Mouse (Mus musculus): ENCODE results near the gene Fuca1. TPM values are rescaled to one million over a fixed set of nuclear protein-coding genes. Genes with fewer than 3 reads are reported as not detected.

Gene Fuca1
- polyA plus RNA-seq, 1 experiment from 2014 or later = 48.1 TPM

- no peak overlapping the region for H3K27ac ChIP-seq (ENCODE audit: low read depth, low read length)
- no peaks in the 10 kb centered on the region for H3K9me3 ChIP-seq (ENCODE audit: control insufficient read depth, low read length)
- no peak overlapping the region for H3K4me3 ChIP-seq (ENCODE audit: low read depth, low read length)
- no peaks in the 10 kb centered on the region for H3K4me1 ChIP-seq (ENCODE audit: control insufficient read depth, insufficient read depth, low read length)
- H3K9ac ChIP-seq (ENCODE audit: low read length) = no peak overlapping the region
- no peaks in the 10 kb centered on the region for H3K27me3 ChIP-seq (ENCODE audit: control insufficient read depth, insufficient read depth, low read length)
- ATAC-seq (ENCODE audit: low FRiP score) (no peak), DNase-seq (ENCODE audit: low spot score, missing footprints) (no peak)
- H3K36me3 ChIP-seq (ENCODE audit: control insufficient read depth, insufficient read depth, low read length) = no peaks in the 10 kb centered on the region
- H3K4me2 ChIP-seq = no peak overlapping the region
- 86% methylated on average over 12 of the region's 12 CpGs for WGBS
These were observed 34.9 kb upstream of the Fuca1 start for GRCm38 (mm10) chr4:135885676-135886075.

DNA sequence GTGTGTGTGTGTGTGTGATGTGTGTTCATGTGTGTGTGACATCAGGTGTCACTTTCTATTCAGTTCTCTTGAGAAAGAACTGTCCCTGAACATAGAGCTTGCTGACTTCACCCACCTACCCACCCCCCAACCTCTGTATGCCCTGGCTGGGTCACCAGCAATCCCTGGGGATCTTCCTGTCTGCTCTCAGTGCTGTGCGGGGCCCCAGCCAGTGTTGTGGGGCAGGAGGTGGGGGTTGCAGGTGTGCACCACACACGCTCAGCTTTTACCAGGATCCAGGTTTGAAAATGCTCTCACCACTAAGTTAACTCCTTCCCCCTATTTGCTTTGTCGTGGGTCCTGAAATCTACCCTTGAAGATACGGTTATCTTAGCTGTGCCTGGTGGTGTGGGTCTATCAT is 34.4 kb upstream of the Fuca1 start:
- no peak for ATAC-seq (ENCODE audit: low FRiP score)
- no peak overlapping the region for H3K4me2 ChIP-seq
- no peak for DNase-seq (ENCODE audit: low spot score, missing footprints)
- no peak overlapping the region for H3K27ac ChIP-seq (ENCODE audit: low read depth, low read length)
- no peaks in the 10 kb centered on the region for H3K4me1 ChIP-seq (ENCODE audit: control insufficient read depth, insufficient read depth, low read length)
- H3K4me3 ChIP-seq (ENCODE audit: low read depth, low read length) = no peak overlapping the region
- no peak overlapping the region for H3K9ac ChIP-seq (ENCODE audit: low read length)
- H3K27me3 ChIP-seq (ENCODE audit: control insufficient read depth, insufficient read depth, low read length) = no peaks in the 10 kb centered on the region
- H3K36me3 ChIP-seq (ENCODE audit: control insufficient read depth, insufficient read depth, low read length) = no peaks in the 10 kb centered on the region
- no peaks in the 10 kb centered on the region for H3K9me3 ChIP-seq (ENCODE audit: control insufficient read depth, low read length)
- 90% methylated on average over 4 of the region's 4 CpGs for WGBS

GRCm38 (mm10) chr4:135888448-135889057 is 32.0 kb upstream of the Fuca1 start:
- no peak overlapping the region for H3K27ac ChIP-seq (ENCODE audit: low read depth, low read length)
- no peaks in the 10 kb centered on the region for H3K36me3 ChIP-seq (ENCODE audit: control insufficient read depth, insufficient read depth, low read length)
- WGBS = 94% methylated on average over 24 of the region's 24 CpGs
- DNase-seq (ENCODE audit: low spot score, missing footprints) = no peak
- no peak overlapping the region for H3K4me3 ChIP-seq (ENCODE audit: low read depth, low read length)
- H3K4me2 ChIP-seq = no peak overlapping the region
- no peaks in the 10 kb centered on the region for H3K4me1 ChIP-seq (ENCODE audit: control insufficient read depth, insufficient read depth, low read length)
- H3K9me3 ChIP-seq (ENCODE audit: control insufficient read depth, low read length) = no peaks in the 10 kb centered on the region
- H3K27me3 ChIP-seq (ENCODE audit: control insufficient read depth, insufficient read depth, low read length) = no peaks in the 10 kb centered on the region
- no peak overlapping the region for H3K9ac ChIP-seq (ENCODE audit: low read length)
- no peak for ATAC-seq (ENCODE audit: low FRiP score)

GRCm38 (mm10) chr4:135889146-135889883 is 31.2 kb upstream of the Fuca1 start:
- Histone ChIP-seq H3K27ac (ENCODE audit: low read depth, low read length) (no peak overlapping the region), H3K27me3 (ENCODE audit: control insufficient read depth, insufficient read depth, low read length) (no peaks in the 10 kb centered on the region), H3K9ac (ENCODE audit: low read length) (no peak overlapping the region), H3K4me1 (ENCODE audit: control insufficient read depth, insufficient read depth, low read length) (no peaks in the 10 kb centered on the region), H3K4me3 (ENCODE audit: low read depth, low read length) (no peak overlapping the region), H3K9me3 (ENCODE audit: control insufficient read depth, low read length) (no peaks in the 10 kb centered on the region), H3K4me2 (no peak overlapping the region), H3K36me3 (ENCODE audit: control insufficient read depth, insufficient read depth, low read length) (no peaks in the 10 kb centered on the region)
- WGBS = 84% methylated on average over 7 of the region's 7 CpGs
- DNase-seq (ENCODE audit: low spot score, missing footprints) (peak; percentile 85), ATAC-seq (ENCODE audit: low FRiP score) (no peak)

DNA sequence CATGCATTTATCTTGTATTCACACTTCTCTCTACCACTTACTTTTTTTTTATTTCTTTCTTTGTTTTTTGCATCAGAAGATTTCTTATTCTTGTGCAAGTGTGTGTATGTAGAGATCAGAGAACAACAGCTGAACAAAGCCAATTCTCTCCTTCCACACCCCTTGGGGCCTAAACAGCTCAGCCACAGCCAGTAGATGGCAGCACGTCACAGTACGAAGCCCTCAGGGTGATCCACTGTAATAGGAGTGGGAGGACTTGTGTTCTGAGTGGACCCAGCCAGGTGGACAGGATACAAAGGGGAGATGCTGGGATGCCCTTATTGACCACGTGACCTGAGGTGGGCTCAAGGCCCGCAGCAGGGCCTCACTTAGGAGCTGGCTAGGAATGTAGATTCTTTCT is 30.7 kb upstream of the Fuca1 start:
- H3K27ac ChIP-seq (ENCODE audit: low read depth, low read length) = no peak overlapping the region
- ATAC-seq (ENCODE audit: low FRiP score) = peak; percentile 70
- no peak overlapping the region for H3K9ac ChIP-seq (ENCODE audit: low read length)
- no peaks in the 10 kb centered on the region for H3K9me3 ChIP-seq (ENCODE audit: control insufficient read depth, low read length)
- H3K27me3 ChIP-seq (ENCODE audit: control insufficient read depth, insufficient read depth, low read length) = no peaks in the 10 kb centered on the region
- 6% methylated on average over 4 of the region's 4 CpGs for WGBS
- no peaks in the 10 kb centered on the region for H3K36me3 ChIP-seq (ENCODE audit: control insufficient read depth, insufficient read depth, low read length)
- H3K4me1 ChIP-seq (ENCODE audit: control insufficient read depth, insufficient read depth, low read length) = no peaks in the 10 kb centered on the region
- H3K4me2 ChIP-seq = no peak overlapping the region
- peak; percentile 93 for DNase-seq (ENCODE audit: low spot score, missing footprints)
- no peak overlapping the region for H3K4me3 ChIP-seq (ENCODE audit: low read depth, low read length)

DNA sequence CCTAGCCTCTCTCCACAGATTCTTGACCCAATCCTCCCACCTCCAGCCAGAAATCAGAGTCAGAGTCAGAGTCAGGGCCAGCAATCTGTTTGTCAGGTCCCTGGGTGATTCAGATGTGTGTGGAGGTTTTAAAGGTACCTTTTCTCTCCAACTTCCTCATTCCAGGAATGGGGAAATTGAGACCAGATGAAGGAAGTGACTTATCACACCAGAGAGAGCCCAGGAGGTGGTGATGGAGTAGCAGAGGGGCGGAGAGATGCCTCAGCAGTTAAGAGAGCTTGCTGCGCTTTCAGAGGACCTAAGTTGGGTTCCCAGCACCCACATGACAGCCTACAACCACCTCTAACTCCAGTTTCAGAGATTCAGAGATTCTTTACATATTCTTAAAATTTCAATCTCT is 29.0 kb upstream of the Fuca1 start:
- Histone ChIP-seq H3K4me1 (ENCODE audit: control insufficient read depth, insufficient read depth, low read length) (no peaks in the 10 kb centered on the region), H3K27ac (ENCODE audit: low read depth, low read length) (no peak overlapping the region), H3K36me3 (ENCODE audit: control insufficient read depth, insufficient read depth, low read length) (no peaks in the 10 kb centered on the region), H3K4me3 (ENCODE audit: low read depth, low read length) (no peak overlapping the region), H3K9me3 (ENCODE audit: control insufficient read depth, low read length) (no peaks in the 10 kb centered on the region), H3K4me2 (no peak overlapping the region), H3K27me3 (ENCODE audit: control insufficient read depth, insufficient read depth, low read length) (no peaks in the 10 kb centered on the region), H3K9ac (ENCODE audit: low read length) (no peak overlapping the region)
- WGBS = 83% methylated on average over 2 of the region's 2 CpGs
- ATAC-seq (ENCODE audit: low FRiP score) (no peak), DNase-seq (ENCODE audit: low spot score, missing footprints) (no peak)

- no peaks in the 10 kb centered on the region for H3K9me3 ChIP-seq (ENCODE audit: control insufficient read depth, low read length)
- no peaks in the 10 kb centered on the region for H3K36me3 ChIP-seq (ENCODE audit: control insufficient read depth, insufficient read depth, low read length)
- H3K4me1 ChIP-seq (ENCODE audit: control insufficient read depth, insufficient read depth, low read length) = no peaks in the 10 kb centered on the region
- H3K27me3 ChIP-seq (ENCODE audit: control insufficient read depth, insufficient read depth, low read length) = no peaks in the 10 kb centered on the region
- no peak overlapping the region for H3K4me2 ChIP-seq
- H3K4me3 ChIP-seq (ENCODE audit: low read depth, low read length) = no peak overlapping the region
- H3K9ac ChIP-seq (ENCODE audit: low read length) = no peak overlapping the region
- no peak overlapping the region for H3K27ac ChIP-seq (ENCODE audit: low read depth, low read length)
- ATAC-seq (ENCODE audit: low FRiP score) = no peak
- 70% methylated on average over 4 of the region's 4 CpGs for WGBS
- DNase-seq (ENCODE audit: low spot score, missing footprints) = no peak
These were observed 27.7 kb upstream of the Fuca1 start for GRCm38 (mm10) chr4:135892884-135893283.

DNA sequence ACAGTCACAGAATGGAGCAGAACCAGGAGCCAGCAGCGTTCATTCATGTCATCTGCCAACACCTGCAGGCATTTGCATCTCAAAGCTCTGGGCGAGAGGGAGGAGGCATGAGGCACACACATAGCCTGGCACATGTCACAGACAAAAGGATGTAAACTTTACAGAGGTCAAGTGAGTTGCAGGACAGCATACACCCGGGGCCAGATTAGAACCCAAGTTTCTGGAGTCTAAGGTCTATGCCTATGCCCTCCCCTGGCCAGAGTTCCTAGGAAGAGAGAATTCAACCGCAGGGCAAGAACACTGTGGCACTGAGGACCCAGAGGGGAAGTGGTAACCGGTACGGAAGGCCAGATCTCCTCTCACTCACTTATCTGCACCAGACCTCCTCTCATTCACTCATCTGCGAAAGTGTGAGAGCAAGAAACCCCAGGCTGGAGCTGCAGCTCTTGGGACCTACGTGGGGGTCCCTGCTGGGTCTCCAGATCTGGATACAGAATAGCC is 25.4 kb upstream of the Fuca1 start, which contains the start of gene Cnr2:
Gene Cnr2, plus strand, starts transcription at position 324 of the 501 bp plus-strand sequence.
- no peaks in the 10 kb centered on the region for H3K27me3 ChIP-seq (ENCODE audit: control insufficient read depth, insufficient read depth, low read length)
- no peaks in the 10 kb centered on the region for H3K4me1 ChIP-seq (ENCODE audit: control insufficient read depth, insufficient read depth, low read length)
- WGBS = 69% methylated on average over 8 of the region's 8 CpGs
- no peaks in the 10 kb centered on the region for H3K36me3 ChIP-seq (ENCODE audit: control insufficient read depth, insufficient read depth, low read length)
- no peaks in the 10 kb centered on the region for H3K9me3 ChIP-seq (ENCODE audit: control insufficient read depth, low read length)
- DNase-seq (ENCODE audit: low spot score, missing footprints) (no peak), ATAC-seq (ENCODE audit: low FRiP score) (no peak)
- H3K27ac ChIP-seq (ENCODE audit: low read depth, low read length) = no peak within 1 kb of the TSS
- H3K9ac ChIP-seq (ENCODE audit: low read length) = no peak within 1 kb of the TSS
- no peak within 1 kb of the TSS for H3K4me3 ChIP-seq (ENCODE audit: low read depth, low read length)
- no peak within 1 kb of the TSS for H3K4me2 ChIP-seq

DNA sequence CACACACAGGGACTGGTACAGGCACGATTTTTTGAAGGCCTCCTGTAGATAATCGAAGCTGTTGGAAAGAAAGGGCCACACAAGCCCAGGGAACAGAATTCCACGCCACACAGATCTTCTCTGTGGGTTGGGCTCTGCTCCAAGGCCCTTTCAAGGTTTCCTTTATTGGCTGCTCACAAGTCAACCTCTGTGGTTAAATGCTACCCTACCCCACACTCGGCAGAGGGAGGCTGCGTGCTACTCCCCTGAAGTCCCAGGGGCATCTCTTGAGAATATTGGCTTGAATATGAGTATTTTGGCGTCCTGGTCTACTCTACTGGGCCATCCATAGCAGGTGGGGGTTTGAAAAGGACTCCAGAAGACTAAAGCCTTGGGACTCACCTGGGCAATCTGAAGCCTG is 24.4 kb upstream of the Fuca1 start:
- H3K4me1 ChIP-seq (ENCODE audit: control insufficient read depth, insufficient read depth, low read length) = no peaks in the 10 kb centered on the region
- WGBS = 80% methylated on average over 6 of the region's 6 CpGs
- DNase-seq (ENCODE audit: low spot score, missing footprints) = no peak

More for the DNA sequence above, 24.4 kb upstream of the Fuca1 start:
- ATAC-seq (ENCODE audit: low FRiP score) = no peak
- H3K27ac ChIP-seq (ENCODE audit: low read depth, low read length) = no peak overlapping the region
- H3K4me3 ChIP-seq (ENCODE audit: low read depth, low read length) = no peak overlapping the region
- H3K27me3 ChIP-seq (ENCODE audit: control insufficient read depth, insufficient read depth, low read length) = no peaks in the 10 kb centered on the region
- no peak overlapping the region for H3K9ac ChIP-seq (ENCODE audit: low read length)
- H3K4me2 ChIP-seq = no peak overlapping the region
- H3K9me3 ChIP-seq (ENCODE audit: control insufficient read depth, low read length) = no peaks in the 10 kb centered on the region
- no peaks in the 10 kb centered on the region for H3K36me3 ChIP-seq (ENCODE audit: control insufficient read depth, insufficient read depth, low read length)
